Mouse (Mus musculus): ENCODE data around the gene Olfr1137. TPM values are rescaled to one million over a fixed set of nuclear protein-coding genes. Genes with fewer than 3 reads are reported as not detected.

Gene Olfr1137
- polyA plus RNA-seq (2014; fragmentation: Nextera tagmentation; extraction: Ambion mirVana): not detected in 2 replicates

GRCm38 (mm10) chr2:87713079-87713478 lies at the start of gene Olfr1137:
TSS of gene Olfr1137 (minus strand) at chr2:87713179.
- no peak within 1 kb of the TSS for H3K9ac ChIP-seq (ENCODE audit: low read length)
- no peak within 1 kb of the TSS for H3K4me2 ChIP-seq (ENCODE audit: low read depth, low read length, severe bottlenecking)
- H3K9me3 ChIP-seq (ENCODE audit: control insufficient read depth, low read length): no peaks in the 10 kb centered on the region
- no peak within 1 kb of the TSS for H3K27ac ChIP-seq (ENCODE audit: low read depth, low read length)
- ATAC-seq (replicated peaks; ENCODE audit: low FRiP score) (no peak), DNase-seq (ENCODE audit: low spot score) (no peak)
- H3K27me3 ChIP-seq (ENCODE audit: control insufficient read depth, insufficient read depth, low read length): no peaks in the 10 kb centered on the region
- no peak within 1 kb of the TSS for H3K4me3 ChIP-seq (ENCODE audit: low read depth, low read length)
- no peaks in the 10 kb centered on the region for H3K4me1 ChIP-seq (replicated peaks; ENCODE audit: control insufficient read depth, insufficient read depth, low read length)
- H3K36me3 ChIP-seq (ENCODE audit: control insufficient read depth, insufficient read depth, low read length): no peaks in the 10 kb centered on the region

DNA sequence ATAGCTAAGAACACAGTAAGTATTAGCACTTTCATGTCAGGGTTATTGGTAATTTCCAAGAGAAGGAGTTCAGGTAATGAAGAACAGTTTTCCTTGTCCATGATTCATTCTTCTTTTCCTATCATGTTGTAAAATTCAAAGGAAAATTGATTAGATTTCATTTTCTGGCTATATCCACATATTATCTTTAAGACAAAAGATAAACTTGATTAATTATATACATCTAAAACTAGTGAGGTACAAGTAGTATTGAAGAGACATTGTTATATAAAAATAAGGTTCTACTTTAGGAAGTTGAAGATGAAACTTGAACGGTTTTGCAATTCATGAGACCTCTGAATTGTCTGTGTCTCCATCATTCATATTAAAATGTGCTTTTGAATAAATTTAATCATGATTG lies 40.9 kb upstream of the Olfr1137 start, which contains the start of gene Olfr1141:
Gene Olfr1141, minus strand, starts transcription at position 101 of the 400 bp plus-strand sequence.
- no peak for DNase-seq (ENCODE audit: low spot score)
- no peaks in the 10 kb centered on the region for H3K9me3 ChIP-seq (ENCODE audit: control insufficient read depth, low read length)
- no peak within 1 kb of the TSS for H3K27ac ChIP-seq (ENCODE audit: low read depth, low read length)
- no peak within 1 kb of the TSS for H3K4me3 ChIP-seq (ENCODE audit: low read depth, low read length)
- H3K9ac ChIP-seq (ENCODE audit: low read length): no peak within 1 kb of the TSS
- no peaks in the 10 kb centered on the region for H3K36me3 ChIP-seq (ENCODE audit: control insufficient read depth, insufficient read depth, low read length)
- WGBS: 86% methylated on average over 1 of the region's 1 CpGs
- H3K4me1 ChIP-seq (replicated peaks; ENCODE audit: control insufficient read depth, insufficient read depth, low read length): no peaks in the 10 kb centered on the region
- ATAC-seq (replicated peaks; ENCODE audit: low FRiP score): no peak
- H3K4me2 ChIP-seq (ENCODE audit: low read depth, low read length, severe bottlenecking): no peak within 1 kb of the TSS
- H3K27me3 ChIP-seq (ENCODE audit: control insufficient read depth, insufficient read depth, low read length): no peaks in the 10 kb centered on the region

DNA sequence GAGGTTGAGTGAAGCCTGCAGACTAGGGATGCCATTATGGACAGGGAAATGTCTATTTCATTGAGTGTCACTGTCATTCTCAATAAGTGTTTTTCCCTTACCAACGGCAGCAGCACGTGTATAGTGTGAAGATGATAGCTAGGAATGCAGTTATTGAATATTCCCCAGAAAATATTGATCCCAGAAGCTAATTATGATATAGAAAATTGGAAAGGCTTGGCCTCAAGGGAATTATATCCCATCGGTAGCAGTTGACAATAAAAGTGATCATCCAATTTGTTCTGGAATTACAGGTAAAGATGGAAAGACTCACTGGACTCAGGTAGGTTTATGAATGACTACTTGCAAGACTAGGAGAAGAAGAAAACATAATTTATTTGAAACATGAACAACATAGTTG lies 30.5 kb upstream of the Olfr1137 start, which contains the start of gene Olfr1140:
Gene Olfr1140, plus strand, starts transcription at position 301 of the 400 bp plus-strand sequence.
- H3K27me3 ChIP-seq (ENCODE audit: control insufficient read depth, insufficient read depth, low read length): no peaks in the 10 kb centered on the region
- H3K4me3 ChIP-seq (ENCODE audit: low read depth, low read length): no peak within 1 kb of the TSS
- DNase-seq (ENCODE audit: low spot score): no peak
- H3K27ac ChIP-seq (ENCODE audit: low read depth, low read length): no peak within 1 kb of the TSS
- H3K36me3 ChIP-seq (ENCODE audit: control insufficient read depth, insufficient read depth, low read length): no peaks in the 10 kb centered on the region
- ATAC-seq (replicated peaks; ENCODE audit: low FRiP score): no peak
- no peak within 1 kb of the TSS for H3K4me2 ChIP-seq (ENCODE audit: low read depth, low read length, severe bottlenecking)
- 70% methylated on average over 3 of the region's 3 CpGs for WGBS
- H3K4me1 ChIP-seq (replicated peaks; ENCODE audit: control insufficient read depth, insufficient read depth, low read length): no peaks in the 10 kb centered on the region
- H3K9me3 ChIP-seq (ENCODE audit: control insufficient read depth, low read length): no peaks in the 10 kb centered on the region
- H3K9ac ChIP-seq (ENCODE audit: low read length): no peak within 1 kb of the TSS

GRCm38 (mm10) chr2:87739878-87740277 lies 26.9 kb upstream of the Olfr1137 start, which contains the start of gene Olfr1138:
TSS of gene Olfr1138 (minus strand) at chr2:87739978.
- Histone ChIP-seq H3K36me3 (ENCODE audit: control insufficient read depth, insufficient read depth, low read length) (no peaks in the 10 kb centered on the region), H3K9ac (ENCODE audit: low read length) (no peak within 1 kb of the TSS), H3K27ac (ENCODE audit: low read depth, low read length) (no peak within 1 kb of the TSS), H3K4me2 (ENCODE audit: low read depth, low read length, severe bottlenecking) (no peak within 1 kb of the TSS), H3K4me1 (replicated peaks; ENCODE audit: control insufficient read depth, insufficient read depth, low read length) (no peaks in the 10 kb centered on the region), H3K27me3 (ENCODE audit: control insufficient read depth, insufficient read depth, low read length) (no peaks in the 10 kb centered on the region), H3K4me3 (ENCODE audit: low read depth, low read length) (no peak within 1 kb of the TSS), H3K9me3 (ENCODE audit: control insufficient read depth, low read length) (no peaks in the 10 kb centered on the region)
- WGBS: 83% methylated on average over 1 of the region's 1 CpGs
- no peak for DNase-seq (ENCODE audit: low spot score)
- no peak for ATAC-seq (replicated peaks; ENCODE audit: low FRiP score)

DNA sequence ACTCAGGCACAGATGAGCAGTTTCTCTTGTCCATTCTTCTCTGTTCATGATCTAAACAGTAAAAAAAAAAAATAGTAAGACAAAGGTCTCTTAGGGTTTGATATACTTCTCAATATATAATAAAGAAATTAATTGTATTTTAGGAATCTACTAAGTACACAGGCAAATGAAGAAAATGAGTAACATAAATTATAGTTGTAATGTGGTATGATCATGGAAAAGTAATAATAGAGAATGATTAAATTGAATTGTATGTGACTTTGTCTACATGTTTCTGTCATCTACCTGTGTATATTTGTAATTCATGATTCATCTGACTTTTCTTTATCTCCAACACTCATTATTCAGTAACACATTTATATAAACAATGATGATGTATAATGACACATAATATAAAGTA lies 19.1 kb downstream of the Olfr1137 start, which contains the start of gene Olfr1136:
Gene Olfr1136, minus strand, starts transcription at position 101 of the 400 bp plus-strand sequence.
- Histone ChIP-seq H3K36me3 (ENCODE audit: control insufficient read depth, insufficient read depth, low read length) (no peaks in the 10 kb centered on the region), H3K4me2 (ENCODE audit: low read depth, low read length, severe bottlenecking) (no peak within 1 kb of the TSS), H3K4me3 (ENCODE audit: low read depth, low read length) (no peak within 1 kb of the TSS), H3K27ac (ENCODE audit: low read depth, low read length) (no peak within 1 kb of the TSS), H3K9me3 (ENCODE audit: control insufficient read depth, low read length) (no peaks in the 10 kb centered on the region), H3K9ac (ENCODE audit: low read length) (no peak within 1 kb of the TSS), H3K27me3 (ENCODE audit: control insufficient read depth, insufficient read depth, low read length) (no peaks in the 10 kb centered on the region), H3K4me1 (replicated peaks; ENCODE audit: control insufficient read depth, insufficient read depth, low read length) (no peaks in the 10 kb centered on the region)
- no peak for DNase-seq (ENCODE audit: low spot score)
- ATAC-seq (replicated peaks; ENCODE audit: low FRiP score): no peak

DNA sequence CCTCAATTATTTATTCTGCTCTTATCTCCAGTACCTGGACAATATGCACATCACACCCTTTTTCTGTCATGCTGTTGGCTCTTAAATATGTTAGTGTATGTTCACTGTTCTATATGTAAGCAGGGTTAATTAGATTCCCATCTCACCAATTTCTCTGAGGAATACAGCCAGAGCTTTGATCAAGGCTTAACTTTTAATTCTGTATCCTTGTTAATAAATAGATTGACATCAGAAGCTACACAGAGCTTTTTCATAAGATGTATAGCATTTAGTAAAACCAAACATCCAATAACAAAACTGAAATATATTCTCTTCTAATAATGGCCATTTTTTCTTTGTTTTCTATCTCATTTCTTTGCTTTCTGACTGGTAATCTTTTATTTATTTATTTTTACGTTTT lies 39.4 kb downstream of the Olfr1137 start, which contains the start of gene Olfr1135:
Gene Olfr1135, minus strand, starts transcription at position 101 of the 400 bp plus-strand sequence.
- ATAC-seq (replicated peaks; ENCODE audit: low FRiP score): no peak
- 31% methylated on average over 1 of the region's 1 CpGs for WGBS
- Histone ChIP-seq H3K4me2 (ENCODE audit: low read depth, low read length, severe bottlenecking) (no peak within 1 kb of the TSS), H3K4me1 (replicated peaks; ENCODE audit: control insufficient read depth, insufficient read depth, low read length) (no peaks in the 10 kb centered on the region), H3K9ac (ENCODE audit: low read length) (no peak within 1 kb of the TSS), H3K27me3 (ENCODE audit: control insufficient read depth, insufficient read depth, low read length) (no peaks in the 10 kb centered on the region), H3K9me3 (ENCODE audit: control insufficient read depth, low read length) (no peaks in the 10 kb centered on the region), H3K4me3 (ENCODE audit: low read depth, low read length) (no peak within 1 kb of the TSS), H3K36me3 (ENCODE audit: control insufficient read depth, insufficient read depth, low read length) (no peaks in the 10 kb centered on the region), H3K27ac (ENCODE audit: low read depth, low read length) (no peak within 1 kb of the TSS)
- DNase-seq (ENCODE audit: low spot score): no peak

Other genes starting within 250 kb of the Olfr1137 start
- not detected in 2 replicates for gene Pramel7, start 216.1 kb downstream of the Olfr1137 start, polyA plus RNA-seq (2014; fragmentation: Nextera tagmentation; extraction: Ambion mirVana)
- gene Pramel6, start 206.6 kb downstream of the Olfr1137 start, polyA plus RNA-seq (2014; fragmentation: Nextera tagmentation; extraction: Ambion mirVana): not detected in 2 replicates
- not detected in 2 replicates for gene Olfr153, start 181.4 kb downstream of the Olfr1137 start, polyA plus RNA-seq (2014; fragmentation: Nextera tagmentation; extraction: Ambion mirVana)
- not detected in 2 replicates for gene Olfr1128, start 167.6 kb downstream of the Olfr1137 start, polyA plus RNA-seq (2014; fragmentation: Nextera tagmentation; extraction: Ambion mirVana)
- gene Olfr1129, start 139.3 kb downstream of the Olfr1137 start, polyA plus RNA-seq (2014; fragmentation: Nextera tagmentation; extraction: Ambion mirVana): not detected in 2 replicates
- gene Olfr1130, start 107.0 kb downstream of the Olfr1137 start, polyA plus RNA-seq (2014; fragmentation: Nextera tagmentation; extraction: Ambion mirVana): not detected in 2 replicates
- gene Olfr1131, start 86.1 kb downstream of the Olfr1137 start, polyA plus RNA-seq (2014; fragmentation: Nextera tagmentation; extraction: Ambion mirVana): not detected in 2 replicates
- gene Olfr1132, start 75.6 kb downstream of the Olfr1137 start, polyA plus RNA-seq (2014; fragmentation: Nextera tagmentation; extraction: Ambion mirVana): not detected in 2 replicates
- gene Olfr1133, start 65.8 kb downstream of the Olfr1137 start, polyA plus RNA-seq (2014; fragmentation: Nextera tagmentation; extraction: Ambion mirVana): not detected in 2 replicates
- gene Olfr1134, start 54.7 kb downstream of the Olfr1137 start, polyA plus RNA-seq (2014; fragmentation: Nextera tagmentation; extraction: Ambion mirVana): not detected in 2 replicates
- gene Olfr1135, start 39.5 kb downstream of the Olfr1137 start, polyA plus RNA-seq (2014; fragmentation: Nextera tagmentation; extraction: Ambion mirVana): not detected in 2 replicates
- gene Olfr1136, start 19.2 kb downstream of the Olfr1137 start, polyA plus RNA-seq (2014; fragmentation: Nextera tagmentation; extraction: Ambion mirVana): not detected in 2 replicates
- not detected in 2 replicates for gene Olfr1138, start 26.8 kb upstream of the Olfr1137 start, polyA plus RNA-seq (2014; fragmentation: Nextera tagmentation; extraction: Ambion mirVana)
- not detected in 2 replicates for gene Olfr1140, start 30.6 kb upstream of the Olfr1137 start, polyA plus RNA-seq (2014; fragmentation: Nextera tagmentation; extraction: Ambion mirVana)
- not detected in 2 replicates for gene Olfr1141, start 40.8 kb upstream of the Olfr1137 start, polyA plus RNA-seq (2014; fragmentation: Nextera tagmentation; extraction: Ambion mirVana)
- gene Olfr152, start 66.3 kb upstream of the Olfr1137 start, polyA plus RNA-seq (2014; fragmentation: Nextera tagmentation; extraction: Ambion mirVana): not detected in 2 replicates
- not detected in 2 replicates for gene Olfr1143, start 87.4 kb upstream of the Olfr1137 start, polyA plus RNA-seq (2014; fragmentation: Nextera tagmentation; extraction: Ambion mirVana)
- not detected in 2 replicates for gene Olfr1145, start 96.6 kb upstream of the Olfr1137 start, polyA plus RNA-seq (2014; fragmentation: Nextera tagmentation; extraction: Ambion mirVana)
- not detected in 2 replicates for gene Olfr1148, start 117.4 kb upstream of the Olfr1137 start, polyA plus RNA-seq (2014; fragmentation: Nextera tagmentation; extraction: Ambion mirVana)
- gene Olfr1150-ps1, start 130.8 kb upstream of the Olfr1137 start, polyA plus RNA-seq (2014; fragmentation: Nextera tagmentation; extraction: Ambion mirVana): not detected in 2 replicates
- gene Olfr1151, start 142.7 kb upstream of the Olfr1137 start, polyA plus RNA-seq (2014; fragmentation: Nextera tagmentation; extraction: Ambion mirVana): not detected in 2 replicates
- gene Olfr1152, start 153.3 kb upstream of the Olfr1137 start, polyA plus RNA-seq (2014; fragmentation: Nextera tagmentation; extraction: Ambion mirVana): 0.03 TPM in 1 of 2 replicates, not detected in the other
- not detected in 2 replicates for gene Olfr1153, start 181.8 kb upstream of the Olfr1137 start, polyA plus RNA-seq (2014; fragmentation: Nextera tagmentation; extraction: Ambion mirVana)
- not detected in 2 replicates for gene Olfr1154, start 192.0 kb upstream of the Olfr1137 start, polyA plus RNA-seq (2014; fragmentation: Nextera tagmentation; extraction: Ambion mirVana)
- not detected in 2 replicates for gene Olfr1155, start 232.0 kb upstream of the Olfr1137 start, polyA plus RNA-seq (2014; fragmentation: Nextera tagmentation; extraction: Ambion mirVana)
- not detected in 2 replicates for gene Olfr1156, start 239.9 kb upstream of the Olfr1137 start, polyA plus RNA-seq (2014; fragmentation: Nextera tagmentation; extraction: Ambion mirVana)